Mouse (Mus musculus) ES-E14 (cell line): ENCODE results near the gene Ccdc88c.
A peak's percentile ranks its signal among the peaks of the same experiment; 100 is the strongest.

Experiments used
- CHD2 ChIP-seq: IDR thresholded peaks from 2 replicates; pipeline ENCODE4 v1.6.1; 2014; ENCODE audit warnings: mild to moderate bottlenecking, low read depth, low read length, inconsistent platforms
- HCFC1 ChIP-seq: IDR thresholded peaks from 2 replicates; pipeline ENCODE4 v1.6.1; 2012; ENCODE audit warnings: low read length, inconsistent platforms, borderline replicate concordance; ENCODE audit not compliant: insufficient read depth
- MAFK ChIP-seq: IDR thresholded peaks from 2 replicates; pipeline ENCODE4 v1.6.1; 2014; ENCODE audit warnings: mild to moderate bottlenecking, low read depth, low read length, inconsistent platforms; ENCODE audit not compliant: insufficient read depth
- ZC3H11A ChIP-seq: IDR thresholded peaks from 2 replicates; pipeline ENCODE4 v1.6.1; 2012; ENCODE audit warnings: low read depth, mild to moderate bottlenecking, inconsistent platforms, low read length, borderline replicate concordance

DNA sequence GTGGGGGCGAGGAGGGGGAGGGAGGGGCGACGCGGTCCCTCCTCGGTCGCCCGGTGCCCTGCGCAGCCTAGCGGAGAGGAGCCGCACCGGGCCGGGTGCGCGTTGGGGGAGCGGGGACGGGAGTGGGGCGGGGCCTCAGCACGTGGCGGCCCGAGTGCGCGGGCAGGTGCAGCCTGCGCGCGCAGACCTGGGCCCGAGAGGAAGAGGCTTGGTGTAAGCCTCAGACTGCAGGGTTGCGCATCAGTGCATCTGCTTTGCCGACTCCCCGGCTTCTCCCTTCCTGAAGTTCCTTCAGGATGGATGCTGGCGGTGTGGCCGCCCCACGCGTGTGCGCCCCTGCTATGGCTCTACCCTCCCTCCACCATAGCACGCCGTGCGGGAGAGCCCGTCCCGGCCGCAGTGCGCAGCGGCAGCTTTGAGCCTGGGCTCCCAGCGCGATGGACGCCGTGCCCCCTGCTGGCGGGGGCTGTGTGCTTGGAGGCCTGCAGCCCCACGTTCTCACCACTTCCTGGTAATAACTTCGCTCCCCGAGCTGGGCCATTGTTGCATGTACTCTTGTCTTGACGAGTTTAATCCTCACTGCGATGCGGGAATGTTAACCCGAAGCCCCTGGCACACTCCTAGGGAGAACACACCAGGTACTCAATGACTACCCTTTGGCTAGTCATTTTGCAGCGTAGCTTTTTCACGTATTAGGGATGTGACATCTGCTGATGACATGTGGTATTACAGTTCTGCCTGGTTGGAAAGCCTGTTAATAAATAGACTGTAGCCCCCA lies at the start of gene Ccdc88c:
- TF ChIP-seq ZC3H11A (peak; percentile 83), CHD2 (no peak), HCFC1 (no peak; the same call in 1 of the 2 replicates), MAFK (0 out of 2 replicates have a peak, but pooled peaks have one; percentile 40)
